Mouse (Mus musculus): Measurements from ENCODE around the gene Zdhhc18.

Gene Zdhhc18

DNA sequence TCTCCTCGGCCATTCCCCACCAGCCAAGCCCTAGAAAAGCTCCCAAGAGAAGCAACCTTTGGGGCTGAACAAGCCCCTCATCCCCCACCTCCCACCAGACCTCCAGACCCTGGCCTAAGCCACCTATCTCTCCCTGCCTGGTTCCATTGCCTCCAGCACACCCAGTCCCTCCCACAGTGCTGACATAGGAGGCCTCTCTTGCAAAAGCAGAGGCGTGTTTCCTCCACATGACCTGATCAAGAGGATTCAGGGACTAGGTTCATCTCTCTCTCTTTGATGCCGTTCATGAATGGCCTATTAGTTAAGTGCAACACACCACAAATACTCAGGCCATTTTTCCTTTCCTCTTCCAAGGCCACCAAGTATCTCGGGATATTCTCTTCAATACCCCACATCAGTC, 90.1 kb downstream of the Zdhhc18 start:
- no peak for DNase-seq (ENCODE audit: low read depth, low spot score)

DNA sequence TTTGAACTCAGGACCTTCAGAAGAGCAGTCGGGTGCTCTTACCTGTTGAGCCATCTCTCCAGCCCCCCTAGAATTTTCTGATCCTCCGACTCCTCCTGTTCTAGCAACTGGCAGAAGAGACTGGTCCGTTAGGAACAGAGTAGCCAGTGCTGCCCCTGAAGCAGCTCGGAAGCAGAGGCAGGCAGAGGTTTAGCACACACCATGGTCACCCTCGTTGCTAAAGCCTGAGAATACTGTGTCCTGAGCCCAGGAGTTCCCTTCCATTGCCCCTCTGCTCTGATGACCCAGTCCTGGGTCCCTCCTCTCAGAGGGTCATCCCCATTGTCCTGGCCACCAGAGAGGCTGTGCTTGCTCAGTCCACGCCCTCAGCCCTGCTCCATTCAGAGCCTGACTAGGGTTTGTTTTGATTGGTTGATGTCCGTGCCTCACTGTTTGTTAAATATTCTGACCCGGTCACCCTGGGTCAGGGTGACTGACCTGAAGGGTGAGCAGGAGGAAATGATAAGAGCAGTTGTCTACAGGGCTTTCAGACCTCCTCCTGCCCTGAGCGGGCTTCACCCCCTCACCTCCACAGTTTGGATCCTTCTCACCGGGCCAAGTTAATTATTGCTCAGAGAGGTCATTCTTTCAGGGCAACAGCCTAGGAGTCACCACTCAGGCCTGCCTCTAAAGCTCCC, 92.8 kb downstream of the Zdhhc18 start:
- no peak for DNase-seq (ENCODE audit: low read depth, low spot score)

Data from retina, adult 2 months (tissue).